Mouse (Mus musculus) ovary, adult 18-20 months (tissue): ENCODE data around the gene Gm11168.
"Not testable (repeated sequence)": the region's sequence is repeated elsewhere in the genome, so short reads cannot be mapped to it uniquely, and the experiment has no call there.

Experiments used
- DNase-seq: peaks from one replicate; pipeline ENCODE4 v3.0.0; 2022; ENCODE audit warnings: low spot score, mixed read lengths

Gene Gm11168

GRCm38 (mm10) chr9:3025653-3026052 is 22.5 kb downstream of the Gm11168 start:
- peak; percentile 84 for DNase-seq

DNA sequence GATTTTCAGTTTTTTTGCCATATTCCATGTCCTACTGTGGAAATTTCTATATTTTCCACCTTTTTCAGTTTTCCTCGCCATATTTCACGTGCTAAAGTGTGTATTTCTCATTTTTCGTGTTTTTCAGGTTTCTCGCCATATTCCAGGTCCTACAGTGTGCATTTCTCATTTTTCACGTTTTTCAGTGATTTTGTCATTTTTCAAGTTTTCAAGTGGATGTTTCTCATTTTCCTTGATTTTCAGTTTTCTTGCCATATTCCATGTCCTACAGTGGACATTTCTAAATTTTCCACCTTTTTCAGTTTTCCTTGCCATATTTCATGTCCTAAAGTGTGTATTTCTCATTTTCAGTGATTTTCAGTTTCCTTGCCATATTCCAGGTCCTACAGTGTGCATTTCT is 23.0 kb downstream of the Gm11168 start:
- DNase-seq = not testable (repeated sequence)

DNA sequence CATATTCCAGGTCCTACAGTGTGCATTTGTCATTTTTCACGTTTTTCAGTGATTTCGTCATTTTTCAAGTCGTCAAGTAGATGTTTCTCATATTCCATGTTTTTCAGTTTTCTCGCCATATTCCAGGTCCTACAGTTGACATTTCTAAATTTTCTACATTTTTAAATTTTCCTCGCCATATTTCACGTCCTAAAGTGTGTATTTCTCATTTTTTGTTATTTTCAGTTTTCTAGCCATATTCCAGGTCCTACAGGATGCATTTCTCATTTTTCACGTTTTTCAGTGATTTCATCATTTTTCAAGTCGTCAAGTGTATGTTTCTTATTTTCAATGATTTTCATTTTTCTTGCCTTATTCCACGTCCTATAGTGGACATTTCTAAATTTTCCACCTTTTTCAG is 23.6 kb downstream of the Gm11168 start:
- not testable (repeated sequence) for DNase-seq

- not testable (repeated sequence) for DNase-seq
Measured at GRCm38 (mm10) chr9:3027200-3027599, 24.1 kb downstream of the Gm11168 start.

- DNase-seq = peak; percentile 30
Measured at GRCm38 (mm10) chr9:3029276-3030000, 26.3 kb downstream of the Gm11168 start.

DNA sequence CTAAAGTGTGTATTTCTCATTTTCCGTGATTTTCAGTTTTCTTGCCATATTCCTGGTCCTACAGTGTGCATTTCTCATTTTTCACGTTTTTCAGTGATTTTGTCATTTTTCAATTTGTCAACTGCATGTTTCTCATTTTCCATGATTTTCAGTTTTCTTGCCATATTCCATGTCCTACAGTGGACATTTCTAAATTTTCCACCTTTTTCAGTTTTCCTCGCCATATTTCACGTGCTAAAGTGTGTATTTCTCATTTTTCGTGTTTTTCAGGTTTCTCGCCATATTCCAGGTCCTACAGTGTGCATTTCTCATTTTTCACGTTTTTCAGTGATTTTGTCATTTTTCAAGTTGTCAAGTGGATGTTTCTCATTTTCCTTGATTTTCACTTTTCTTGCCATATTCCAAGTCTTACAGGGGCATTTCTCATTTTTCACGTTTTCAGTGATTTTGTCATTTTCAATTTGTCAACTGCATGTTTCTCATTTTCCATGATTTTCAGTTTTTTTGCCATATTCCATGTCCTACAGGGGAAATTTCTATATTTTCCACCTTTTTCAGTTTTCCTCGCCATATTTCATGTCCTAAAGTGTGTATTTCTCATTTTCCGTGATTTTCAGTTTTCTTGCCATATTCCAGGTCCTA is 27.7 kb downstream of the Gm11168 start:
- DNase-seq = not testable (repeated sequence)

- not testable (repeated sequence) for DNase-seq
Measured at GRCm38 (mm10) chr9:3034299-3034698, 31.2 kb downstream of the Gm11168 start, which contains the start of gene Gm17535. Gene Gm17535 (plus strand): TSS chr9:3034599.

GRCm38 (mm10) chr9:3036577-3036976 is 33.4 kb downstream of the Gm11168 start, which contains the start of gene Gm10715:
Gene Gm10715 (plus strand): TSS chr9:3036877.
- DNase-seq = not testable (repeated sequence)

DNA sequence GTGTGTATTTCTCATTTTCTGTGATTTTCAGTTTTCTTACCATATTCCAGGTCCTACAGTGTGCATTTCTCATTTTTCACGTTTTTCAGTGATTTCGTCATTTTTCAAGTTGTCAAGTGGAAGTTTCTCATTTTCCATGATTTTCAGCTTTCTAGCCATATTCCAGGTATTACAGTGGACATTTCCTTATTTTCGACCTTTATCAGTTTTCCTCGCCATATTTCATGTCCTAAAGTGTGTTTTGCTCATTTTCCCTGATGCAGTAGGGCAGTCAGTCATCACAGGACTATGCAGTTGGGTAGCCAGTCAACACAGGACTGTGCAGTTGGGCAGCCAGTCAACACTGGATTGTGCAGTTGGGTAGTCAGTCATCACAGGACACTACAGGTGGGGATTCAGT is 35.0 kb downstream of the Gm11168 start:
- not testable (repeated sequence) for DNase-seq
